Mouse (Mus musculus): ENCODE measurements around the gene Mcm3. TPM values are rescaled to one million over a fixed set of nuclear protein-coding genes. Genes with fewer than 3 reads are reported as not detected.

Mcm3 gene
- polyA plus RNA-seq, 2 experiments = 92.3 to 125 TPM

DNA sequence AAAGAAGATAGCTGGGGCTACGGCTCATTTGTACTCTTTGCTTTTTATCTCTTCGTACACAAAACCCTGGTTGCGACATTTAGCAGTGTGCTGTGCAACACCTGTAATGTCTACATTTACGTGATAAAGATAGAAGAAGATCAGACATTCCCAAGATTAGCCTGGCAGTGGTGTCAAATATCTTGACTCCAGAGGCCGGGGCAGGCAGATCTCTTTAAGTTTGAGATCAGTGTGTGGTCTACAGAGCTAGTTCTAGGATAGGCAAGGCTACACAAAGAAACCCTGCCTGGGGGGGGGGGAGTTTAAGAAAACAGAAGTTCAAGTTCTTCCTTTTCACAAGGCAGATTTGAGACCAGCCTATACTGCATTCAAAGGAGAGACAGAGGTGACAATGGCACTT lies 59.8 kb downstream of the Mcm3 start:
- no peak overlapping the region for H3K4me3 ChIP-seq (replicated peaks; ENCODE audit: low read length)
- no peaks in the 10 kb centered on the region for H3K27me3 ChIP-seq (ENCODE audit: control insufficient read depth, insufficient read depth, low read length)
- H3K4me1 ChIP-seq (ENCODE audit: control insufficient read depth, insufficient read depth, low read length) = no peaks in the 10 kb centered on the region
- H3K9me3 ChIP-seq (ENCODE audit: control insufficient read depth, low read length) = no peaks in the 10 kb centered on the region
- no peak overlapping the region for H3K4me2 ChIP-seq (replicated peaks; ENCODE audit: low read depth, low read length, severe bottlenecking)
- H3K27ac ChIP-seq (replicated peaks; ENCODE audit: low read depth, low read length) = no peak overlapping the region
- no peak for TF ChIP-seq POLR2A (IDR thresholded peaks at IDR 0.05; ENCODE audit: borderline replicate concordance, extremely low read depth, insufficient read depth, insufficient read length)
- no peak overlapping the region for H3K9ac ChIP-seq (ENCODE audit: low read depth, low read length, severe bottlenecking)
- ATAC-seq (ENCODE audit: low FRiP score, low read depth) (no peak), DNase-seq (ENCODE audit: low spot score) (no peak)
- WGBS = 86% methylated on average over 5 of the region's 5 CpGs
- H3K36me3 ChIP-seq (ENCODE audit: control insufficient read depth, insufficient read depth, low read length) = no peaks in the 10 kb centered on the region

- 90% methylated on average over 10 of the region's 10 CpGs for WGBS
- TF ChIP-seq POLR2A (IDR thresholded peaks at IDR 0.05; ENCODE audit: borderline replicate concordance, extremely low read depth, insufficient read depth, insufficient read length) = no peak
- H3K27me3 ChIP-seq (ENCODE audit: control insufficient read depth, insufficient read depth, low read length) = no peaks in the 10 kb centered on the region
- no peaks in the 10 kb centered on the region for H3K9me3 ChIP-seq (ENCODE audit: control insufficient read depth, low read length)
- DNase-seq (ENCODE audit: low spot score) = no peak
- H3K4me1 ChIP-seq (ENCODE audit: control insufficient read depth, insufficient read depth, low read length) = no peaks in the 10 kb centered on the region
- ATAC-seq (ENCODE audit: low FRiP score, low read depth) = no peak
- no peak overlapping the region for H3K27ac ChIP-seq (replicated peaks; ENCODE audit: low read depth, low read length)
- H3K9ac ChIP-seq (ENCODE audit: low read depth, low read length, severe bottlenecking) = no peak overlapping the region
- no peak overlapping the region for H3K4me3 ChIP-seq (replicated peaks; ENCODE audit: low read length)
- H3K4me2 ChIP-seq (replicated peaks; ENCODE audit: low read depth, low read length, severe bottlenecking) = no peak overlapping the region
- no peaks in the 10 kb centered on the region for H3K36me3 ChIP-seq (ENCODE audit: control insufficient read depth, insufficient read depth, low read length)
These were observed 60.3 kb downstream of the Mcm3 start for GRCm38 (mm10) chr1:20759799-20760198.

GRCm38 (mm10) chr1:20757586-20757985 lies 62.5 kb downstream of the Mcm3 start:
- no peak for TF ChIP-seq POLR2A (IDR thresholded peaks at IDR 0.05; ENCODE audit: borderline replicate concordance, extremely low read depth, insufficient read depth, insufficient read length)
- H3K4me2 ChIP-seq (replicated peaks; ENCODE audit: low read depth, low read length, severe bottlenecking) = no peak overlapping the region
- H3K27me3 ChIP-seq (ENCODE audit: control insufficient read depth, insufficient read depth, low read length) = no peaks in the 10 kb centered on the region
- no peaks in the 10 kb centered on the region for H3K36me3 ChIP-seq (ENCODE audit: control insufficient read depth, insufficient read depth, low read length)
- ATAC-seq (ENCODE audit: low FRiP score, low read depth) (no peak), DNase-seq (ENCODE audit: low spot score) (no peak)
- no peak overlapping the region for H3K4me3 ChIP-seq (replicated peaks; ENCODE audit: low read length)
- H3K27ac ChIP-seq (replicated peaks; ENCODE audit: low read depth, low read length) = no peak overlapping the region
- no peak overlapping the region for H3K9ac ChIP-seq (ENCODE audit: low read depth, low read length, severe bottlenecking)
- WGBS = 74% methylated on average over 3 of the region's 3 CpGs
- H3K9me3 ChIP-seq (ENCODE audit: control insufficient read depth, low read length) = no peaks in the 10 kb centered on the region
- no peaks in the 10 kb centered on the region for H3K4me1 ChIP-seq (ENCODE audit: control insufficient read depth, insufficient read depth, low read length)

- no peaks in the 10 kb centered on the region for H3K9me3 ChIP-seq (ENCODE audit: control insufficient read depth, low read length)
- WGBS = 84% methylated on average over 10 of the region's 10 CpGs
- H3K9ac ChIP-seq (ENCODE audit: low read depth, low read length, severe bottlenecking) = no peak overlapping the region
- DNase-seq (ENCODE audit: low spot score) (no peak), ATAC-seq (ENCODE audit: low FRiP score, low read depth) (no peak)
- H3K4me3 ChIP-seq (replicated peaks; ENCODE audit: low read length) = no peak overlapping the region
- no peak overlapping the region for H3K4me2 ChIP-seq (replicated peaks; ENCODE audit: low read depth, low read length, severe bottlenecking)
- no peak for TF ChIP-seq POLR2A (IDR thresholded peaks at IDR 0.05; ENCODE audit: borderline replicate concordance, extremely low read depth, insufficient read depth, insufficient read length)
- H3K36me3 ChIP-seq (ENCODE audit: control insufficient read depth, insufficient read depth, low read length) = no peaks in the 10 kb centered on the region
- H3K27me3 ChIP-seq (ENCODE audit: control insufficient read depth, insufficient read depth, low read length) = no peaks in the 10 kb centered on the region
- H3K27ac ChIP-seq (replicated peaks; ENCODE audit: low read depth, low read length) = no peak overlapping the region
- H3K4me1 ChIP-seq (ENCODE audit: control insufficient read depth, insufficient read depth, low read length) = no peaks in the 10 kb centered on the region
These were observed 65.7 kb downstream of the Mcm3 start for GRCm38 (mm10) chr1:20754439-20754838.

Other genes starting within 250 kb of the Mcm3 start
- 0.24 and 0.25 TPM in 2 replicates for gene Pkhd1, start 202.2 kb downstream of the Mcm3 start, polyA plus RNA-seq (2012; rRNA removed)
- gene Pkhd1, start 202.2 kb downstream of the Mcm3 start, polyA plus RNA-seq (2014; fragmentation: Nextera tagmentation; extraction: Ambion mirVana) = 0.12 and 0.32 TPM in 2 replicates
- gene Il17a, start 89.4 kb downstream of the Mcm3 start, polyA plus RNA-seq (2012; rRNA removed) = not detected in 2 replicates
- not detected in 2 replicates for gene Il17a, start 89.4 kb downstream of the Mcm3 start, polyA plus RNA-seq (2014; fragmentation: Nextera tagmentation; extraction: Ambion mirVana)
- 0.45 and 0.72 TPM in 2 replicates for gene Il17f, start 29.7 kb downstream of the Mcm3 start, polyA plus RNA-seq (2012; rRNA removed)
- not detected in 2 replicates for gene Il17f, start 29.7 kb downstream of the Mcm3 start, polyA plus RNA-seq (2014; fragmentation: Nextera tagmentation; extraction: Ambion mirVana)
- 5.7 and 10.9 TPM in 2 replicates for gene Paqr8, start 70.3 kb upstream of the Mcm3 start, polyA plus RNA-seq (2012; rRNA removed)
- 6.4 and 7.9 TPM in 2 replicates for gene Paqr8, start 70.3 kb upstream of the Mcm3 start, polyA plus RNA-seq (2014; fragmentation: Nextera tagmentation; extraction: Ambion mirVana)
- gene Efhc1, start 131.3 kb upstream of the Mcm3 start, polyA plus RNA-seq (2012; rRNA removed) = 3.1 and 5.2 TPM in 2 replicates
- gene Efhc1, start 131.3 kb upstream of the Mcm3 start, polyA plus RNA-seq (2014; fragmentation: Nextera tagmentation; extraction: Ambion mirVana) = 2.7 and 3.7 TPM in 2 replicates